Mouse (Mus musculus) megakaryocyte, embryonic 14.5 days (primary cell): Measurements from ENCODE around the gene Rnf182. TPM values are rescaled to one million over a fixed set of nuclear protein-coding genes. Genes with fewer than 3 reads are reported as not detected.

Source experiments
- H3K27me3 ChIP-seq: replicated peaks from 2 replicates; pipeline ENCODE3; 2012; ENCODE audit warnings: inconsistent platforms
- H3K36me3 ChIP-seq: replicated peaks from 2 replicates; pipeline ENCODE3; 2012; ENCODE audit warnings: low read length, inconsistent platforms, mixed read lengths
- H3K4me1 ChIP-seq: 2 replicates; pipeline ENCODE4 v1.6.1; 2012; ENCODE audit warnings: inconsistent platforms
- H3K4me3 ChIP-seq: replicated peaks from 2 replicates; pipeline ENCODE3; 2012; ENCODE audit warnings: moderate library complexity, mild to moderate bottlenecking, inconsistent platforms
- H3K9me3 ChIP-seq: 2 replicates; pipeline ENCODE4 v1.6.1; 2012; ENCODE audit warnings: inconsistent platforms
- FLI1 ChIP-seq: IDR thresholded peaks from 2 replicates; pipeline ENCODE4 v1.6.1; 2012; ENCODE audit warnings: low read length, inconsistent platforms, mixed read lengths
- GATA1 ChIP-seq: IDR thresholded peaks from 3 replicates; pipeline ENCODE4 v1.6.1; 2012; ENCODE audit warnings: mixed read lengths, low read length, inconsistent platforms, borderline replicate concordance
- polyA plus RNA-seq: library from polyadenylated mRNA; stranded (reverse); fragments of >175 nt; gene quantifications from 2 replicates; pipeline ENCODE4 v1.2.3, GENCODE M21; 2012; ENCODE audit warnings: low replicate concordance; ENCODE audit not compliant: insufficient read depth

The Rnf182 gene
- polyA plus RNA-seq, 1 experiment: not detected

DNA sequence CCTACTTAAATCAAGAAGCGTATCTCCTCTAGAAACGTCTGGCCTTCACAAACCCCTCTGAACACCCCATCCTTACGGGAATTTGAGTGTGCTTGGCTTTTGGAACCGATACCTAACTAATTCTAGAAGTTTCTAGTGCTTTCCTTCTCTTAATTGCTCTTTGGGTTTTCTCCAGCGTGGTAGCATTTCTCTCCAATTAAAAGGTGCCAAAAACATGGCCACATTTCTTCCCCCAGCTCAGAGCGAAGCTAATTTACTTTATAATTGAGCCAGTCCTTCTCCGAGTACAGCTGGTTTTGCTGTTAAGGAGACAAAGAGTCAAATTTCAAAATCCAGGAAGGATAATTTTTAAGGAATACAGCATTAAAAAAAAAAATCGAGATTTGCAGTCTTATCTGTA lies 32.0 kb upstream of the Rnf182 start:
- H3K9me3 ChIP-seq: peaks cover 11% of the 10 kb centered on the region
- peaks cover 24% of the 10 kb centered on the region for H3K27me3 ChIP-seq
- H3K36me3 ChIP-seq: no peaks in the 10 kb centered on the region
- H3K4me3 ChIP-seq: no peak overlapping the region
- TF ChIP-seq GATA1: no peak
- TF ChIP-seq FLI1: no peak
- H3K4me1 ChIP-seq: peaks cover 5% of the 10 kb centered on the region; the same call in 1 of the 2 replicates

DNA sequence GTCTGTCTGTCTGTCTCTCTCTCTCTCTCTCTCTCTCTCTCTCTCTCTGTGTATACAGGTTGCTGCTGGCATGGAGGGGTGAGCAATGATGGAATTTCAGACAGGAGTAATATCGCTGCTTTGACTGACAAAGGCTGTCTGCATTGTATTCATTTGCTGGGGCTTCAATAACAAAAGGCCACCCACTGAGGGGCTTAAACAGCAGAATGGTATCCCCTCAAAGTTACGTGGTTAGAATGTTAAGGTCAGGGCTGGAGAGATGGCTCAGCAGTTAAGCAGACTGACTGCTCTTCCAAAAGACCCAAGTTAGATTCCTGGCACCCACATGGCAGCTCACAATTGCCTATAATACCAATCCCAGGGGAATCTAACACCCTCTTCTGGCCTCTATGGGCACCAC lies 30.2 kb upstream of the Rnf182 start:
- TF ChIP-seq FLI1: no peak
- TF ChIP-seq GATA1: no peak

DNA sequence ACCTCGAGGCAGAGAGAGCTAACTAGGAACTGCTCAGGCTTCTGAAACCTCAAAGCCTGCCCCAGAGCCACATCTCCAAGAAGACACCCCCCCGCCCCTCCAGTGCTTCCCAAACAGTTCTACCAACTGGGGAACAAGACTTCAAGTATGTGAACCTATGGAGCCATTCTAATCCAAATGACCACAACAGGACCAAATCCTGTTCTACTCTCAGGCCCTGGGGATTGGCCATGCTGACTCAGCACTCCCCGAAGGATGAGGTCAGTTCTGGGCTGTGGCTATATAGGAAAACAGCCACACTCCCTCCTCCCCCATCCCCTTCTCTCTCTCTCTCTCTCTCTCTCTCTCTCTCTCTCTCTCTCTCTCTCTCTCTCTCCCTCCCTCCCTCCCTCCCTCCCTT lies 28.5 kb upstream of the Rnf182 start:
- Histone ChIP-seq H3K9me3 (peaks cover 11% of the 10 kb centered on the region), H3K4me3 (no peak overlapping the region), H3K36me3 (no peaks in the 10 kb centered on the region), H3K27me3 (peaks cover 36% of the 10 kb centered on the region), H3K4me1 (no peaks in the 10 kb centered on the region)
- no peak for TF ChIP-seq GATA1
- TF ChIP-seq FLI1: no peak

More for the DNA sequence above, 30.2 kb upstream of the Rnf182 start:
- H3K27me3 ChIP-seq: peaks cover 32% of the 10 kb centered on the region
- H3K36me3 ChIP-seq: no peaks in the 10 kb centered on the region
- no peaks in the 10 kb centered on the region for H3K4me1 ChIP-seq
- no peak overlapping the region for H3K4me3 ChIP-seq
- H3K9me3 ChIP-seq: peaks cover 11% of the 10 kb centered on the region

DNA sequence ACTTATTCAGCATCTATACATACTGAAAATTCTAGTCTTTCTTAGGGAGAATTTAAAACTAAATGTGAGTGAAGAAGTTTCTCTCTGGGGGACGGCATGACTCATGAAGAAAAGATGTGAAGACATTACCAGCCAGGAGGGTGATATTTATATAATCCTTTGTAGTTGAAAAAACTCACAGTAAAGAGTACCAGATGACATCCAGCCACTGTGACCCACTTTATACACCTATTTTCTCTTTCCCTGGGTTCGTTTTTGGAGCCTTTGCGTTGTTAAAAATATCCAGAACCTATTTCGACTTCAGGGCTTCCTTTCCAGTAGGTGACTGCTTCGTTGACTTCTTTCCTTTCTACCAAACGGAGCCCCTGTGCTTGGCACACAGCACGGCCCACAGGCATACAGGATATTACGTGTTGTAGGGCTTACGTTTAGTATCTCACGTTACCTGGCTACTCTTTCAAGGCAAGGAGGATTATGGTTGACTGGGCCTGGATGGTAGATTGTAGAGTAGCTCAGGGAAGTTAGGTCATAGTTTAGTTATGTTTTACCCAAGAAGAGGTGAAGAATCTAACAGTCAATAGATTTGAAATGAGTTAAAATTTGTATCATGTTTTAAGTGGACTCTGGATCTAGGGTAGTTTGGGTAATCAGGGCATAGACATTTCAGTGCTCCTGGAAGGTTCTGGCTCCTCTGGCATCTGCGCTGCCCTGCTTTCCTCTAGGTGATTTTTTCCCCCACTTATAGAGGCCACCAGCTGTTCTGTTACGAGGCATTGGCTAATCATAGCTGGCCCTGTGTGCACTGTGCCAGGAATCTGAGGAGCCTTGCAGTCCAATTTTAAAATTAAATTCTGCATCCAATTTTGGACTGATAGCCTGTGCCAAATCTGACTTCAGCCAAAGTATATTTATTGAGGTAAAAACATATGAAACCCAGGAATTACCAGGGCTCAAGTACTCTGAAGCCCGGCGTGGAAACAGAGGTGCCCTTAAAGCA lies 27.4 kb upstream of the Rnf182 start:
- TF ChIP-seq GATA1 (no peak), FLI1 (no peak)
- H3K36me3 ChIP-seq: no peaks in the 10 kb centered on the region
- H3K4me3 ChIP-seq: no peak overlapping the region
- peaks cover 11% of the 10 kb centered on the region for H3K9me3 ChIP-seq
- H3K4me1 ChIP-seq: peaks cover 7% of the 10 kb centered on the region; the same call in 1 of the 2 replicates
- peaks cover 36% of the 10 kb centered on the region for H3K27me3 ChIP-seq

DNA sequence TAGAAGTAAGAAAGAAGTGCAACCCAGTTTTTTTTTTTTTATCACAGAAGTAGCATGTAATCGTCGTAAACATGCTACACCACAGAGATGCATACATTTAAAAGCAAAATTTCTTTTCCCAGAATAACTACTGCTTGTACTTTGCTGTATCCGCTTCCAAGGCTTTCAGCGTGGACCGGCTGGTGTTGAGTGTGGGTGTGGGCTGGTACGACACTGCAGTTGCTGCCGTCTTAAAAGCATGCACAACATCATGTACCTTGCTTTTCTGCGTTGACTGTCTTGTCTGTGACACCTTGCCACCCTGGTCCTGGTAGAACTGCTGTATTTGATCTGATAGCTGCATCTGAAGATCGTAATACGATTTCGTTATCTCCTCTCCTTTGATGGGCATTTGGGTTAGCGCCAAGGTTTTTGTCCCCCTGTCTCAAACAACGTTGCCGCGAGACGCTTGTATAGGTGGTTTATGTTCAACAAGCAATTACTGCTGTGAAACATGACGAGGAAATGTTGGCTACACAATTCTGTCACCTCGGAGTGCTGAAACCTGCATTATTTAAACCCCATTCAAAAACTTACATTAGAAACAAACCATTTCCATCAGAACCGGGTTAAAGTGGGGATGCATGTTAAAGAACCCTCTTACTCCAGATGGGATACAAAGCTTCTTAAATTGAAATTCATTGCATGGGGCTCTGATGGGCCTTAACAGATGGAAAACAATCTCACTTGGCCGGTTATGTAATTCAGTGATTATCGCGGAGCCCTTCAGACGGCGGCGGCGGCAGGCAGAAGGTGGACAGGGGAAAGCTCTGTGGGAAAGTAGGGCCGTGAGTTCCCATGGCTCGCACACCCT lies 23.5 kb upstream of the Rnf182 start:
- Histone ChIP-seq H3K36me3 (no peaks in the 10 kb centered on the region), H3K4me3 (peak overlapping the region; percentile 75), H3K27me3 (peaks cover 20% of the 10 kb centered on the region), H3K4me1 (peaks cover 7% of the 10 kb centered on the region; the same call in 1 of the 2 replicates), H3K9me3 (peaks cover under 1% of the 10 kb centered on the region; the same call in 1 of the 2 replicates)
- no peak for TF ChIP-seq FLI1
- no peak for TF ChIP-seq GATA1

DNA sequence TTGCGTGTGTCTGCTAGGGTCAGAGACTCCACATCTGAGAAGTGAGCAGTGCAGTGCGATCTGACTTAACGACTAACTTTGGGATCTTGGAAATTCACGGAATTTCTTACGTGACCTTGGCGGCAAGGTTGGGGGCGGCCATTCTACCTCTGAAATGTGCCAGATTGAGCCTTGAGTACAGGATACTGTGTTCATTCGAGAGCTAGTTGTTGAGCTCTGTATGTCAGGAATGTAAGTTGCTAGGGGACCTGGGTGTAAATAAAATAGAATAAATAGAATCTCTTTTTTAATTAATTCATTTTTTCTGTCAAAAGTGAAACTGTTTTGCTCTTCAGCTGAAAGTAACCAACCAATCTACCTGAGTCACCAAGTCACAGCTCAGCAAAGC lies 22.8 kb upstream of the Rnf182 start:
- Histone ChIP-seq H3K36me3 (no peaks in the 10 kb centered on the region), H3K27me3 (peaks cover 22% of the 10 kb centered on the region), H3K4me1 (peaks cover 7% of the 10 kb centered on the region; the same call in 1 of the 2 replicates), H3K9me3 (no peaks in the 10 kb centered on the region), H3K4me3 (peak overlapping the region; percentile 75)
- TF ChIP-seq GATA1: no peak
- no peak for TF ChIP-seq FLI1

DNA sequence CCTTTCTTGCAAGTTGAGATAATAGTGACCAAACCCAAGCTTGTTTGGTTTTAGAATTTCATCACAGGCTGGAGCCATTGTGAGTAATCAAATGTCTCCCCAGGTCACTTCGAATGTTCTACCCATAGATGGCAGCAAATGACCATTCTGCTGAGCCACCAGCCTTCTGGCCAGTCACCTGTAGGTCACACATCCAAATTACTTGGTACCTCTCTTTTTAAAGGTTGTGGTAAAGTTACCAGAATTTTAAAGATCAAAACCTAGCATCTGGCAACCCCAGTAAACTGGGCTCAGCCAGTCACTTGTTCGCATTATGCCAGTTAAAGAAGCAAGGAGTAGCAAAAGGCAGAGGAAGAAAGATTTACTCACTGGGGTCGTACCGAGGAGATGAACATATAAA lies 19.6 kb upstream of the Rnf182 start:
- Histone ChIP-seq H3K9me3 (no peaks in the 10 kb centered on the region), H3K4me3 (no peak overlapping the region), H3K36me3 (no peaks in the 10 kb centered on the region), H3K27me3 (peaks cover 20% of the 10 kb centered on the region), H3K4me1 (peaks cover 7% of the 10 kb centered on the region; the same call in 1 of the 2 replicates)
- TF ChIP-seq FLI1 (no peak), GATA1 (no peak)

DNA sequence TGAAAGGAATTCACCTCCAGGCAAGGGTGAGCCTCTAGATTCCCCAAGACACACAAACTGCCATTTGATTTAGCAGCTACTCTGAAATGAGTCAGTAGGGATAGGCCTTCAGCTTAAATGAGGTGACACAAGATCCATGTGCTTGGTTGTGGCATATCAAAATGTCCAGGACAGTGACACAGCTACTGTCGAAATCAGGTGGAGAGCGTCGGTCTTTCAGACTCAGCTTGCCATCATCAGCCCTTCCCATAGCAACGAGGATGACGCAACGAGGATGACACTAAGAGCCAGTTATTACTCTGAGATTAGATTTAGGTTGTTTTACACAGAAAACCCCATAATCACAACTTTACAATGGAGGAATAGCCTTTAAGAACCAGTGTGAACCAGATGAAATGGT lies 14.5 kb upstream of the Rnf182 start:
- no peaks in the 10 kb centered on the region for H3K4me1 ChIP-seq
- H3K9me3 ChIP-seq: no peaks in the 10 kb centered on the region
- TF ChIP-seq FLI1 (no peak), GATA1 (no peak)
- H3K27me3 ChIP-seq: peaks cover 37% of the 10 kb centered on the region
- H3K36me3 ChIP-seq: no peaks in the 10 kb centered on the region
- no peak overlapping the region for H3K4me3 ChIP-seq

DNA sequence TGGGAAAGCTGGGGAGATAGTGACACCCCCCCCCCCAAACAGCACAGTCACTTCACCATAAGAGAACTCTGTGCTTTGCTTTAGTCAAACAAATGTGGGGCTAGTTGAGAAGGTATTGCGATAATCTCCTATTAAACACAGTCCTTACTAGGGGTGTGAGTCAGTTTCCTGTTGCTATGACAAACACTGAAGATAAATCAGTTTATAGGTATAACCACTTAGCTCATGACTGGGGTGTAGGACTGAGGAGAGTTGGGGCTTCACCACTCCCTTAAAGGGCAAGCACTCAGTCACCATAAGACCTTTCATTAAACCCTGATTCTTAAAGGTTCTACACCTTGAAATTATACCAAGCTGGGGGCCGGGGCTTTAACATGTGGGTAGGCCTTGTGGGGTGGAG lies 13.1 kb upstream of the Rnf182 start:
- Histone ChIP-seq H3K36me3 (no peaks in the 10 kb centered on the region), H3K4me3 (no peak overlapping the region), H3K4me1 (no peaks in the 10 kb centered on the region), H3K27me3 (peaks cover 40% of the 10 kb centered on the region), H3K9me3 (no peaks in the 10 kb centered on the region)
- TF ChIP-seq FLI1: no peak

DNA sequence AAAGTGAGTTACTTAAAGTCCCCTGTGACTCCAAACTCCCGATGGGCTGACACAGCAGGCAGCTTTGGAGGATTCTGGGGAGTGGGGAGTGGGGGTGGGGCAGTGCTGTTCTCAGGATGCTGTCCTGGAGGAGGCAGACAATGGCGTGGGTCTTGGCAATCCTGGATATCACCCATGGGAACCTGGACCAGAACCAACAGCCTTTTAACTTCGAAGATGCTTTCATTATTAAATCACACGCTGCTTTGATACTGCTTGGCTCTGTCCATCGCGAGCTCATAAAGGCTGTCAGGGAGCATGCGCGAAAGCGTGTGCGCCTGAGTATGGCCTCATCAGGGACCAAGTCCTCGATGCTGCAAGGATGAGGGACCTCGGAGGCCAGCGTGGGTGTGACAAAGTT lies 12.5 kb upstream of the Rnf182 start:
- no peaks in the 10 kb centered on the region for H3K9me3 ChIP-seq
- no peaks in the 10 kb centered on the region for H3K4me1 ChIP-seq
- no peak overlapping the region for H3K4me3 ChIP-seq
- no peak for TF ChIP-seq GATA1
- TF ChIP-seq FLI1: no peak
- H3K36me3 ChIP-seq: no peaks in the 10 kb centered on the region
- peaks cover 40% of the 10 kb centered on the region for H3K27me3 ChIP-seq
